Mouse (Mus musculus) left cerebral cortex, postnatal 10 days (tissue): ENCODE results near the gene 4933427I04Rik. TPM values are rescaled to one million over a fixed set of nuclear protein-coding genes. Genes with fewer than 3 reads are reported as not detected.

Experiments
- DNase-seq, 2 experiments: peaks; one replicate each; pipeline ENCODE4 v3.0.0; 2021 to 2022; ENCODE audit warnings: low spot score in 2 of 2, mixed read lengths in 1 of 2; ENCODE audit errors: extremely low spot score in 1 of 2
- intact Hi-C: fragments of 180-260 bp; cut with DNase I; formaldehyde crosslinking; loops from one replicate; pipeline ENCODE4 v1.15.1; 2025
- total RNA-seq, 2 experiments: library from RNA; stranded (reverse); gene quantifications; 2 replicates each; pipeline ENCODE4 v1.2.3; 2021

Gene 4933427I04Rik
- total RNA-seq: not detected

- intact Hi-C loops: no loop called here
- DNase-seq: no peak
Observed at GRCm38 (mm10) chr4:123859379-123859778, at the start of gene 4933427I04Rik. Gene 4933427I04Rik (plus strand): TSS chr4:123859679.

DNA sequence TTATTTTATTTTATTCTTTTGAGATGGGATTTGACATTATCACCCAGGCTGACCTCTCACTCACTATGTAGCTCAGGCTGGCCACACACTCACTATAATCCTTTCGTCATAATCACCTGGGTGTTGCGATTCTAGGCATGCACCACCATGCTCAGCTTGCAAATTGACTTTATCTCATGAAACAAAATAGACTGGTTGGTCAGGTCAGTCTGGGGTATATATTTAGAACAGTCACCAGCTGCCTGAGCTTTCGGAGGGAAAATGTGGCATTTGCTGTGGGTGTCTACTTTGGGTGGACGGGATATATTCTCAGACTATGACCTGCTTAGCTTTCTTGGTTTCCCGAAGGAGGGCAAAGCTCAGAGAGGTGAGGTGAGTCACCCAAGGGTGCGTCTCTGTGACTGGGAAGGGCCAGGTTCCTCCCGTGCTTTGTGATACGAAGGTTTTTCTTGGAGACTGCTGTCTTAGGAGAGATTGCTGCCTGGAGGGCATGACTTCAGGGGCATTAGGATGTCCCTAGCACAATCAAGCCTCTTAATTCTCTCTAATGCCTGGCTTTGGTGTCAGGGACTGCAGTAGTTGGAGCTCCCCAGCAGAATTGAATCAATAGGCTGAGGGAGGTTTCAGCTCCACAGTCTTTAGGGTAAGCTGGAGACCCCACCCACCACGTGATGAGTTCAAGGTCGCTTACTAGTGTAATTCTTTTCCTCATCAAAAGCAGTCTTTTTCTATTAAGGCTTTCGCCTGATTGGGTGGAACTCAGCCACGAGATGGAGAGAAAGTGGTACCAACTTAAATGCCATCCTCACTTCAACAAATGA lies 48.8 kb upstream of the 4933427I04Rik start:
- intact Hi-C loops: loop anchor here (5.0 kb wide), 1 partner anchor 87 kb away; no protein-coding TSS in a partner anchor
- no peak for DNase-seq

GRCm38 (mm10) chr4:123812525-123812924 lies 47.0 kb upstream of the 4933427I04Rik start:
- intact Hi-C loops: loop anchor here (5.0 kb wide), 1 partner anchor 85 kb away; no protein-coding TSS in a partner anchor
- no peak for DNase-seq

GRCm38 (mm10) chr4:123814030-123814501 lies 45.4 kb upstream of the 4933427I04Rik start:
- no peak for DNase-seq
- intact Hi-C loops: loop anchor here (5.0 kb wide), 1 partner anchor 83 kb away; no protein-coding TSS in a partner anchor

- intact Hi-C loops: no loop called here
- DNase-seq: peak in 1 of 2 experiments; percentile 3
Observed at GRCm38 (mm10) chr4:123819093-123819610, 40.3 kb upstream of the 4933427I04Rik start.

- intact Hi-C loops: no loop called here
- DNase-seq: no peak
Observed at GRCm38 (mm10) chr4:123842126-123842525, 17.4 kb upstream of the 4933427I04Rik start.

- intact Hi-C loops: no loop called here
- no peak for DNase-seq
Observed at GRCm38 (mm10) chr4:123856888-123857287, 2.6 kb upstream of the 4933427I04Rik start.

DNA sequence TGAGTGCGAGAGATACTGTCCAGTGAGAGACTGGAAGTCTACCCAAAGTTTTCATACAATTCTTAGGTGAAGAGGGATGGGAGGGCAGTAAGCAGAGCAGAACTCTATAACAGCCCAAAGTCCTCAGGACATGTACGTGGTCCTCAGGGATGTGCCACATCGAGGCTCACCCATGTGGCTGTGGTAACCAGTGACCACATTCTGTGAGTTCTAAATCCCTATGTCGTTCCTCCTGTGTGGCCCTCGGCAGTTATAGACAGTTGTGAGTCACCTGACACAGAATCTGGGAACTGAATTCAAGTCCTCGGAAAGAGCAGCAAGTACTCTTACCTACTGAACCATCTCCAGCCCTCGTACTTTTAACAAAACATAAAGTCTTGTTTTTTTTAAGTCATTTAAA lies 1.4 kb upstream of the 4933427I04Rik start:
- intact Hi-C loops: no loop called here
- no peak for DNase-seq

DNA sequence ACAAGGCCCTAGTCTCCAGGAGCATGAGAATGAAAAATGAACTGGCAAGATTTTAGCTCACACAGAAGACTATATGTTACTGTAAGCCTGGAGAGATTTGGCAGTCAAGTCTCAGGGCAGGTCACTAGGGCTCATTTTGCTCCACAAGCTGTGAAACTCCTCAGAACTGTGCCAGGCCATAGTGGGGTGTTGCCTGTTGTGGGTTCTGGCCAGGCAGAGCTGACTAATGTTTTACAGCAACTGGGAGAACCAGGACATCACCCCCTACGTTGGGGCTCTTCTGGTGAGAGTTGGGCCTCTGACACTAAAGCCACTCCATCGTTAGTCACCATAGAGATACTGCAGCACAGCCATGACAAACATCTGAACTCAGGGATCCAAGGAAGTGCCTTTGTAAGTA lies 324 bp downstream of the 4933427I04Rik start:
- DNase-seq: no peak
- intact Hi-C loops: no loop called here

DNA sequence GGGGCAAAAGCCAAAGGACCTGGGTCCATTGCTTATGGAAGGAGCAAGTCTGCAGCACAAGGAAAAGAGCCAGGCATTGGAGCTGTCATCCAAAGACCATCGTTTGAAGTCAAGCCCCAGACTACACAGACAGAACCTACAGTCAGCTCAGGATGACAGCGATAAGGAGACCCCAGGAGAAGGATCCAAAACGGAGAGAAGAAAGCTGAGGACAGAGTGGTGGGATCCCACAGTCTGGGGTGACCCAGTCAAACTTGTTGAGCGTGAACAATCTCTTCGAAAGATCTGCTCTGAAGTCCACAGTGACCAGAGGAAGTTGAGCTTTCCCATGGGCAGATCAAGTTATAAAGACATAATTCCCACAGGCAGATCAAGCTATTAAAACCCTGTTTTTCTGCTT lies 1.1 kb downstream of the 4933427I04Rik start:
- no peak for DNase-seq
- intact Hi-C loops: no loop called here

- intact Hi-C loops: no loop called here
- DNase-seq: no peak
Observed at GRCm38 (mm10) chr4:123893726-123894125, 34.2 kb downstream of the 4933427I04Rik start.

DNA sequence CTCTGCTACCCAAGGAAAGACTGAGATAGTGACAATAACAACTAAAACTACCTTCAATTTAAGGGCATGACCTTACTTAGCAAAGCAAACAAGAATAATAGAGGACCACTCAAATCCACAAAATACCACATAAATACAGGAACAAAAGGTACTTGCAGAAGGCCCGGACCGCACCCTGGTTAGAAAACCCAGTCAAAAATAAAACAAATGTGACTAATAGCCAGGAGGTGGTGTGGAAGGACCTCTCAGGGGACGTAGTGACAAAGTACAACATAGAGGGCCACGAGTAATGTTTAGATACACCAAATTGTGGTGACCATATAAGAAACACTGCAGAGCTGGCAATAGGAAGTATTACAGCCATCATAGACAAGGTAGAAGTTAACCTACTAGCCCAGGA lies 34.8 kb downstream of the 4933427I04Rik start:
- no peak for DNase-seq
- intact Hi-C loops: no loop called here

DNA sequence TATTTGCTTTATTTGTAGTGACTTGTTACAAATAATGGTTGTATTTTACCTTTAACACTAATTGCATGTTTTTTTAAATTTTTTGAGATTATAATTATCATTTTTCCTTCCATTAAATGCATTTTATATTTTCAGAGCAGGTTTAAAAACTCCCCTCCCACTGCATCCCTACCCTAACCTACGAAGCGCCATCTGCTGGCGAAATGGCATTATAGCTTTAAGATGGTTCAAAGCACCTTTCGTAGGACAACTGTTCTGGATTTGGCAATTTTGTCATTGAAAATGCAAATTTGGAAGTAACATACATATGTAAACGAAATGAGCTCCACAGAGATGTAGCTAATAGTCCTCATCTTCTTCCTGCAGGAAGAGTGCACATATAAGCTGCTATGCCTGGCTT lies 39.2 kb downstream of the 4933427I04Rik start:
- peak; percentile 48 to 63 for DNase-seq
- intact Hi-C loops: loop anchor here (5.0 kb wide), 2 partner anchors 86 to 141 kb away; no protein-coding TSS in a partner anchor

DNA sequence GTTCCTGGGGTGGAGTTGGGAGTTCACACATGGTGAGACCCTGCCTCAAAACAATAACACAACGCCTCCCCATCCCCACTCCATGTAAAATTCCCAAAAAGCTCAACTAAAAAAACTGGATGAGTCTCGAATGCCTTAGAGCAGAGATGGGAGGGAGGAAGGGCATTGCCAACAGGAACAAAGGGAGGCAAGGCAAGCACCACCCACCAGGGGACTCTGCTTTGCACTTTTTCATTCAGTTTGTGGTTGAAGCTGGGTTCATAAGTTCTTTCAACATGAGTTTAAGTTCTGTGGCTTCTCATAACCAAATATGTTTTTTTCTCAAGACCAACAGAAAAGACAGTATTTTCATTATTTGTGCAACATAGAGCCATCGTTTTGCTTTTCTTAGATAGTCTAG lies 44.0 kb downstream of the 4933427I04Rik start:
- no peak for DNase-seq
- intact Hi-C loops: no loop called here

DNA sequence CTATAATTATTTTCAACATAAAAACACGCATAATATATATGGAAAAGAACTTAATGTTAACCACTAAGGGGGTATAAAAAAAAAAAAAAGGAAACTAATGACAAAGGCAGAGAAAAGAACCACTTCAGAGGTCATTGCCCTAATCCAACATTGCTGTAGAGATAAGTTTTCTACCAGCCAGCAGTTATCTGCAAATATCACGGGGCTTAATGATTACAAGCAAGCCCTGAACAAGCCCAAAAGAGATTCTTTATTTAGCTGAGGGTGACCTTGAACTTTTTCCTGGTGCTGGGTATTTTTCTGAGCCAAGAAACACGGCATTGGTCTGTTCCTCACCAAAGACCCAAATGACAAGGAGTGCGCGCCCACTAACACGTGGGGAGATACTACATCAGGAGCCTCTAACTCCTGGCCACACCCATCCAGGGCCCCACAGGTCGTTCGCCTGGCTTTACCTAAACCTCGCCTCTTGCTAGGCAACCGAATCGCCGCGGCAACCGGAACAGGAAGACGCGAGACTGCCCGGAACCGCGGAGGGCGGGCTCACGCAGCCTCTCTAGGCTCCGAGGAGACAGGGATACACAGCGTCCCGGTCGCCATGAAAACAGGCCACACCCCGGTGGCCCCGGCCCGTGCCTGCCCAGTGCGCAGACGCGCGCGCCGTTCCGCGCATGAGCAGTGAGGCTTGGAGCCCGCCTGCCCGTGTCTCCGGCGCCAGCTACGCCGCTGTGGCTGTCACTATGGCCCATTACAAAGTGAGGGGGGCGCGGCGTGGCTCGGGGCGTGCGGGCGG lies 45.0 kb downstream of the 4933427I04Rik start, which contains the start of gene Mycbp:
Mycbp (plus strand) TSS at position 500 of the 793 bp plus-strand sequence.
- DNase-seq: peak; percentile 97 to 99
- intact Hi-C loops: no loop called here

- no peak for DNase-seq
- intact Hi-C loops: no loop called here
Observed at GRCm38 (mm10) chr4:123905126-123905668, 45.7 kb downstream of the 4933427I04Rik start.

DNA sequence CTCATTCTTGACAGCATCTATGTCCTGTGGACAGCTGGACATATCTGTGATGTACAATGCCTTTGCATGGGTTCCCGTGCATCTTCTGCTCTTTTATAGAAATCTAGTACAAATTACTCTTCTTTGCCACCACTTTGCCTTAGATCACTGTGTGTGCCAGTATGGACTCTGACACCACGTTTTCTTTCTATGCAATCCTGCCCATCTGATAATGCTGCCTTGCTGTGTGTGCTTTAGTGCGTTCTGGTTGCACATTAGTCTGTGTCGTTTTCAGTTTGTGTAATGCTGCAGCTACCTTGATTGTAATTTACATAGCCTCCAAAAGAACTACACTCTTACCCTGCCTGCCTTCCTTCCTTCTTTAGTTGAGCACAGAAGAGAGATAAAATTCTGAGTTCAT lies 52.0 kb downstream of the 4933427I04Rik start:
- intact Hi-C loops: no loop called here
- DNase-seq: no peak

DNA sequence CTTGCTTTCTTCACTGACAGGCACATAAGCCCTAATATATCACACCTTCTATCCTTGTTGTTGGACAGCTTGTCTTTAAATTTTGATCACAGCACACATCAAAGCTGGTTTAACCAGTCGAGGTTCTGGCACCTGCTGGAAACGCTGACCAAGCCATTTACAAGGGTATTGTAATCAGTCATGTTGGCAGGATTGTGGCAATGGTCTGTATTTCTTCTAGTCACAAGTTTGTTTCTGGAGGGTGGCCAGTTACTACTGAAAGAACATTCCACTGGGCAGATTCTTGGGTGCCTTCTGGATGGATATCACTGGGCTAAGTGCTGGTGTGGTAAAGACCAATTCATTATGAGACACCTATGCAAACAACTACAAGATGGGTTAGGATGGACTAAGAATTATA lies 53.0 kb downstream of the 4933427I04Rik start:
- intact Hi-C loops: no loop called here
- DNase-seq: no peak
